Comparison of ENCODE assay signal across 8 mouse cellular contexts in genomic region chr10:121472593-121473217, GRCm38 (mm10). TPM values are rescaled to one million over a fixed set of nuclear protein-coding genes. Genes with fewer than 3 reads are reported as not detected.
DNase-seq lines count a peak whose midpoint lies in the region; ATAC-seq and TF ChIP-seq lines count a peak whose summit lies in the region.

No protein-coding gene starts in this region.

- peak overlapping the region; percentile 17; the same call in 1 of the 2 replicates for H3K9ac ChIP-seq in heart, adult 2 months (ENCODE audit: low read depth, low read length)
- H3K9ac ChIP-seq in lung, embryonic 15.5 days: no peak overlapping the region

- no peaks in the 10 kb centered on the region for H3K9me3 ChIP-seq in lung, embryonic 15.5 days

- H3K36me3 ChIP-seq in heart, adult 2 months (ENCODE audit: control insufficient read depth, insufficient read depth, low read length): peaks cover 13% of the 10 kb centered on the region
- no peaks in the 10 kb centered on the region for H3K36me3 ChIP-seq in lung, embryonic 15.5 days
- H3K36me3 ChIP-seq in small intestine, adult 2 months (ENCODE audit: control insufficient read depth, insufficient read depth, low read length): no peaks in the 10 kb centered on the region

- no peak for DNase-seq in heart, adult 2 months
- no peak for DNase-seq in heart, adult 11 months
- no peak for DNase-seq in lung, postnatal 10 days
- peak; percentile 50 to 91 for DNase-seq in left cerebral cortex, postnatal 25 days (ENCODE audit: low spot score in 2 of 2)
- DNase-seq in Muller cell, postnatal 12 days (ENCODE audit: inconsistent ontology term): no peak
- no peak for DNase-seq in gastrocnemius, adult 18-20 months (ENCODE audit: low spot score)

- ATAC-seq in lung, embryonic 15.5 days (ENCODE audit: borderline replicate concordance, extremely low read depth, low FRiP score, low TSS enrichment): no peak

- WGBS in heart, adult 2 months: 38% methylated on average over 11 of the region's 11 CpGs
- WGBS in lung, embryonic 15.5 days: 72% methylated on average over 11 of the region's 11 CpGs
- WGBS in small intestine, adult 2 months: 63% methylated on average over 11 of the region's 11 CpGs

- intact Hi-C loops in heart, adult 2 months (cut with DNase I): no loop called here
- intact Hi-C loops in left cerebral cortex, postnatal 25 days (cut with DNase I): loop anchor here (1.0 to 5.0 kb wide), 2 partner anchors 35 to 44 kb away; no protein-coding TSS in a partner anchor

- TF ChIP-seq EP300 in heart, adult 2 months (IDR thresholded peaks at IDR 0.05; ENCODE audit: insufficient read depth, low read depth, low read length): no peak

- H3K4me1 ChIP-seq in heart, adult 2 months (ENCODE audit: control insufficient read depth, insufficient read depth, low read length): peaks cover 26% of the 10 kb centered on the region
- peaks cover 69% of the 10 kb centered on the region for H3K4me1 ChIP-seq in lung, embryonic 15.5 days
- H3K4me1 ChIP-seq in small intestine, adult 2 months (ENCODE audit: control insufficient read depth, insufficient read depth, insufficient read length, low read length): peaks cover 22% of the 10 kb centered on the region

- TF ChIP-seq CTCF in heart, adult 2 months (IDR thresholded peaks at IDR 0.05): no peak
- TF ChIP-seq CTCF in small intestine, adult 2 months (IDR thresholded peaks at IDR 0.05; ENCODE audit: extremely low read depth, insufficient read length, insufficient replicate concordance, low read depth, low read length): no peak

- H3K4me2 ChIP-seq in lung, embryonic 15.5 days: peak overlapping the region; percentile 83

- peak overlapping the region; percentile 96 for H3K27ac ChIP-seq in heart, adult 2 months
- H3K27ac ChIP-seq in lung, embryonic 15.5 days: peak overlapping the region; percentile 74; the same call in 1 of the 2 replicates
- peak overlapping the region; percentile 42 for H3K27ac ChIP-seq in small intestine, adult 2 months (ENCODE audit: insufficient read depth, low read depth, low read length)

- H3K27me3 ChIP-seq in heart, adult 2 months (ENCODE audit: control insufficient read depth, insufficient read depth, low read length): no peaks in the 10 kb centered on the region
- no peaks in the 10 kb centered on the region for H3K27me3 ChIP-seq in lung, embryonic 15.5 days
- H3K27me3 ChIP-seq in small intestine, adult 2 months (ENCODE audit: control insufficient read depth, insufficient read depth, low read length): no peaks in the 10 kb centered on the region

- H3K79me2 ChIP-seq in heart, adult 2 months (replicated peaks; ENCODE audit: control insufficient read depth, insufficient read depth, low read length): peaks cover 6% of the 10 kb centered on the region

- peak overlapping the region; percentile 22; the same call in 1 of the 2 replicates for H3K4me3 ChIP-seq in heart, adult 2 months
- H3K4me3 ChIP-seq in lung, embryonic 15.5 days: no peak overlapping the region
- no peak overlapping the region for H3K4me3 ChIP-seq in small intestine, adult 2 months (ENCODE audit: low read depth, low read length)

- no peak for TF ChIP-seq POLR2A in heart, adult 2 months (IDR thresholded peaks at IDR 0.05; ENCODE audit: insufficient read depth, low read depth, low read length)
- no peak for TF ChIP-seq POLR2A in small intestine, adult 2 months (IDR thresholded peaks at IDR 0.05; ENCODE audit: low read depth, low read length)

RNA-seq across cellular contexts. Expression of gene Rassf3, which starts 3.4 kb away (rescaled TPM):
- 100 to 1,000 TPM; 134 to 135 TPM for total RNA-seq in heart, adult 2 months (2021)
- 69.4 and 121 TPM in 2 replicates for polyA plus RNA-seq in heart, adult 2 months (2012; rRNA removed)
- 18.3 and 20.8 TPM in 2 replicates for polyA plus RNA-seq in lung, embryonic 15.5 days (2015; fragmentation: Nextera tagmentation; extraction: Ambion mirVana)
- 10 to 100 TPM; 30.4 to 37.3 TPM for total RNA-seq in left cerebral cortex, postnatal 25 days (2021)
- 16.5 and 25.8 TPM in 2 replicates for polyA plus RNA-seq in small intestine, adult 2 months (2012; rRNA removed)
- 10 to 100 TPM; 34.7 to 47.5 TPM for total RNA-seq in gastrocnemius, adult 18-20 months (2021)

Comparison
In these comparisons a context has a peak if more than half of its experiments do, and no peak if none do; other contexts are left out.
1. DNase-seq: peak in left cerebral cortex, postnatal 25 days (2 of 2); none in heart, adult 2 months (0 of 2), heart, adult 11 months (single experiment), lung, postnatal 10 days (single experiment), Muller cell, postnatal 12 days (single experiment) and gastrocnemius, adult 18-20 months (single experiment).
2. H3K27ac ChIP-seq: peak in every context shown above with its lines; median percentile 96 in heart, adult 2 months; 74 in lung, embryonic 15.5 days; 42 in small intestine, adult 2 months.